Mouse (Mus musculus) brain, adult 2 months (tissue): ENCODE results near the gene Rps3.
A peak's percentile ranks its signal among the peaks of the same experiment; 100 is the strongest.

Source experiments
- DNase-seq: peaks from one replicate; pipeline ENCODE4 v3.0.0; 2011; ENCODE audit warnings: low read depth, low spot score

The Rps3 gene

GRCm38 (mm10) chr7:99476558-99477114 lies 6.9 kb downstream of the Rps3 start:
- no peak for DNase-seq

DNA sequence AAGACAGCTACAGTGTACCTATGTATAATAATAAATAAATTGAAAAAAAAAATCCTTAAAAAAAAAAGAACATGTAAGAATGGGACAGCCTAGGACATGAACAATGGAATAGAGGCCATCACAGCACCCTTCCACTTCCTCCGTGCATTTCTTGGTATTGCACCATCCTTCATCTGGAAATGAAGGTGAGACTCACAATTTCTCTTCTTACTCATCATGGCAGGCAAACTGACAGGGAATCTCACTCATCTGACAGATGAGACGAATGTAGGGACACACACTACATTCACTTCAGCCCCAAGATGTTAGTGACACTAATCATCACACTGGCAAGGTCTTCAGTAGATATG lies 8.0 kb downstream of the Rps3 start:
- no peak for DNase-seq

DNA sequence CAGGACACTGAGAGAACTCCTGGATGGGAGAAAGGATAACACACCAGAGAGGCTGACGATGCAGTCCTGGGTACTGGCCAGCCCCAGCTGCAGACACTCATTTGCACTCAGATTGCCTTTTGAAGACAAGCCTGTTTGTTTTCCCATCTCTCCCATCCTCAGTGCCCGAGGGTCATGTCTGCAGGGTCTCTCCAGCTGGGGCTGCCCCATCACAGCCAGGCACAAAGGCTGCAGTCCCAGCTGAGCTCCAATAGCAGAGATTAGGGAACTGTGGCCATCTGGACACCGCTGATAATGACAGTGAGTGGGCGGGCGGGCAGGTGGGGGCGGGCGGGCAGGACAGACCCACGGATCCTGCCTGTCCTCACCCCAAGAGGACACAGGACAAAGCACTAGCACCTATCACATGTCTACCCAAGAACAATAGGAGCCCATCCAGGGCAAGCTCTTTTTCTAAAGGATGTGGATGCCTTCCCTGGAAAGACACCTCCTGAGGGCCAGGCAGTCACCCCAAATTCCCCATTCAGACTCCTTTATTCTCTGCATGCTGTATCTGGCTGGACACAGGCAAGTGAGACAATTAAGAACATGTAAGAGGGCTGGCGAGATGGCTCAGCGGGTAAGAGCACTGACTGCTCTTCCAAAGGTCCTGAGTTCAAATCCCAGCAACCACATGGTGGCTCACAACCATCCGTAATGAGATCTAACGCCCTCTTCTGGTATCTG lies 8.5 kb downstream of the Rps3 start:
- DNase-seq: peak; percentile 87

DNA sequence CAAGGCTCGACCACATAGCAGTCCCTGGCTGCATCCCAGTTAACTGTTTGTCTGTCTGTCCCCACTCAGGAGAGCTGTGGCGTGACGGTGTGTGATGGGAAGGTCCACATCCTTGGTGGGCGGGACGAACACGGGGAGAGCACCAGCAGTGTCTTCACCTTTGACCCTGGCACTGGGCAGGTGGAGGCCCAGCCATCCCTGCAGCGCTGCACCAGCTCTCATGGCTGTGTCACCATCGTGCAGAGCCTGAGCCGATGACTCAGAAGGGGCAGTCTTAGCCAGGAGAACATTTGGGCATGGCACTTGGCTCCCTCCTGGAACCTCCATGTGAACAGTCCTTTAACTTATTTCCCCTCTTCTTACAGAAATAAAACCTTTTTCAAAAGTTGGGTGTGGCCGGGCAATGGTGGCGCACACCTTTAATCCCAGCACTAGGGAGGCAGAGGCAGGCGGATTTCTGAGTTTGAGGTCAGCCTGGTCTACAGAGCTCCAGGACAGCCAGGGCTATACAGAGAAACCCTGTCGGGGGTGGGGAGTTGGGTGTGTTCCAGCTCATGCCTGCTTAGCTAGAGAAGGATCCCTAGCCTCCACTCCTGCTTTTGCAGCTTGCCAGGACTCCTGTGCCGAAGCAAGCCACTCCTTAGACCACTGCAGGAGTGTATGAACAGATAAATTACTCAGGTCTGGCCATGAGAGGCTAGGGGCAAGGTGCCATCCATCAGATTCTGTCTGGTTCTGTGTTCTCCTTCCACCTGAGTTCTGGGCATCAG lies 9.7 kb downstream of the Rps3 start:
- DNase-seq: peak; percentile 83

DNA sequence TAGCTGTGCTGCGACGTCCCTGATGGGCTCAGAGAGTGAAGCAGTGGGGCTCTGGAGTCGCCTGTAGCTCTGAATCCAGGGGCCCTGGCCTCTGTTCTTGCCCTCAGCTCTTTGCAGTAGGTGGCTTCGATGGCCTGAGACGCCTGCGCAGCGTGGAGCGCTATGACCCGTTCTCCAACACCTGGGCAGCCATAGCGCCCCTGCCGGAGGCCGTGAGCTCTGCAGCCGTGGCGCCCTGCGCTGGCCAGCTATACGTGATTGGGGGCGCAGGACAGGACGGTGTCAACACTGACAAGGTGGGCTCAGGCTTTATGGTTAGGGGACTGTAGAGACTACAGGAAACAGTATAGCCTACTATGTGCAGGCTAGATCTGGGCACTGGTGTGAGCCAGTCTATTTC lies 12.0 kb downstream of the Rps3 start:
- DNase-seq: no peak

- DNase-seq: peak; percentile 45
Observed at GRCm38 (mm10) chr7:99469680-99470405, 13.7 kb downstream of the Rps3 start.

DNA sequence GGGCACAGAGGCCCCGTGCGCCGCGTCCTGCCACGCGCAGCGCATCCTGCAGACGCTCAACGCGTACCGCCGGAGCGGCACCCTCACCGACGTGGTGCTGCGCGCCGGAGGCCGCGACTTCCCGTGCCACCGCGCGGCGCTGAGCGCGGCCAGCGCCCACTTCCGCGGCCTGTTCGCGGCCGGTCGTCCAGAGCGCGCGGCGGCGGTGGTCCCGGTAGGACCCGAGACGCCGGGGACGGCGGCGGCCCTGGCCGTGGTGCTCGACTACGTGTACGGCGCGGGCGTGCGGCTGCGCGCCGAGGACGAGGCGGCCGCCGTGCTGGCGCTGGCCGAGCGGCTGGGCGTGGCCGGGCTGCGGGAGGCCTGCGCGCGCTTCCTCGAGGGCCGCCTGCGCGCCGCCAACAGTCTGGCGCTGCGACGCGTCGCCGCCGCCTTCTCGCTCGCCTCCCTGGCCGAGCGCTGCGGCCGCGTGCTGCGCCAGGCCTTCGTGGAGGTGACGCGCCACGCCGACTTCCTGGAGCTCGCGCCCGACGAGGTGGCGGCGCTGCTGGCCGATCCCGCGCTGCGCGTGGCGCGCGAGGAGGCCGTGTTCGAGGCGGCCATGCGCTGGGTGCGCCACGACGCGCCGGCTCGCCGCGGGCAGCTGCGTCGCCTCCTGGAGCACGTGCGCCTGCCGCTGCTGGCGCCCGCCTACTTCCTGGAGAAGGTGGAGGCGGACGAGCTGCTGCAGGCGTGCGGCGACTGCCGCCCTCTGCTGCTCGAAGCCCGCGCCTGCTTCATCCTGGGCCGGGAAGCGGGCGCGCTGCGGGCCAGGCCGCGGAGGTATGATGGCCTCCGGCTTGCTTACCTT lies 15.0 kb downstream of the Rps3 start:
- peak; percentile 89 for DNase-seq

GRCm38 (mm10) chr7:99467916-99468282 lies 15.6 kb downstream of the Rps3 start:
- peak; percentile 94 for DNase-seq

DNA sequence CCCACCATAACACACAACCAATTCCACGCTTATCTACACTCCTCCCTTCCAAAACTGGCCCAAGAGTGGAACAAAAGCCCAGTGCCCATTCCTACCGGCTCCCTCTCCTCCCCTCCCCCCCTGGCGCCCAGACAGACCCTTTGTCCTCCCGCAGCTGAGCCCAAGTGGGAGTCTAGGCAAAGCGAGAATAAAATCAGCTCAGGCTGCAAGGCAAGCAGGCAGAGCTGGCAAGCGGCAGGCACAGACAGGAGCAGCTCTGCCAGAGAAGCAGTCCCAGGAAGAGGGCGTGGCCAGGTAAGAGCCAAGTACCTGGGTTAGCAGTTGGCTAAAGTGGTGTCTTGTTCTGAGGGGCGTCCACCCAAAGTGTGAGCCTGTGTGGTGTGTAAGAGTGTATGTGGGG lies 17.7 kb downstream of the Rps3 start, which contains the start of gene Klhl35:
Gene Klhl35 (plus strand): TSS at position 194 of the 400 bp plus-strand sequence.
- DNase-seq: peak; percentile 74

DNA sequence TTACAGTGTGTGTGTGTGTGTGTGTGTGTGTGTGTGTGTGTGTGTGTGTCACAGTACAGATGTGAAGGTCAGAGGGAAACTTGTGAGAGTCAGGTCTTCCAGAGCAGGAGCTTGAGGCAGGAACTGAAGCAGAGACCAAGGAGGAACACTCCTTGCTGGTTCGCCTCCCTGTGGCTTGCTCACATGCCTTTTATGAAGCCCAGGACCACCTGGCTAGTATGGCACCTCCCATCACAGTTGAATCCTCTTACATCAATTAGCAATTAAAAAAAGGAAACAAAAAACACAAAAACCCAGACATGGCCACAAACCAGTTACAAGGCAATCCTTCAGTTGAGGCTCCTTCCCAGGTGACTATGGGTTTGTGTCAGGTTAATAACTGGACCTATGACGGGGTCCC lies 20.4 kb downstream of the Rps3 start:
- DNase-seq: no peak

DNA sequence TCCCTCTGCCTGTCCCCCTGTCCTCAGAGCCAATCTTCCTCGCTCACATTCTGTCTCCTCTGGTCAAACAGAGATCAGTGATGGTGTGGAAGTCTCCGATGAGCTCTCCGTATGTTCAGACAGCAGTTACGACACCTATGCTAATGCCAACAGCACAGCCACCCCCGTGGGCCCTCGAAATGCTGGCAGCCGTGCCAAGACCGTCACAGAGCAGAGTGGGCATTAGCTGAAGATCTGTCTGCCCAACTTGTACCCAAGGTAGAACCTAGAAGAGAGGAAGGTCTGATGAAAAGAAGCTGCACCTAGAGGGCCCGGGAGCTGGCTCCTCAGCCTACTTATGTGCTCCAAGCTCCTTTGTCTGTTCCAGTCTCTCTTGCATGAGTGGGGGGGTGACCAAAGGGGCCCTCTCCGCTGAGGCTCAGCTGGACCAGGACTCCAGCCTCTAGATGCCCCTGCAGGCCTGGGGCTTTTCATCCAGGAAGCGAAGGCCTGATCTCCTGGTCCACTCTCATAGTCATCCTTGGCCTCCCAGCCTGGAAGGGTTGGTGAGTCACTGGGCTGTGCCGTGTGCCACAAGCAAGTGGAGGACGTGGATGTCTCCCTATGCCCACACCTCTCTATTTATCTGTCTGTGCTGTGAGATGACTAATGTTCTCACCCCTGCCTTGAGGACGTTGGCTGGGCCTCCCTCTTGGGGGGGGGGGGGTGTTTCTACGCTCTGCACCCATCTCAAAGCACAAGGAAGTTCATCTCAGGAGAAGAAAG lies 23.5 kb downstream of the Rps3 start:
- DNase-seq: peak; percentile 90

DNA sequence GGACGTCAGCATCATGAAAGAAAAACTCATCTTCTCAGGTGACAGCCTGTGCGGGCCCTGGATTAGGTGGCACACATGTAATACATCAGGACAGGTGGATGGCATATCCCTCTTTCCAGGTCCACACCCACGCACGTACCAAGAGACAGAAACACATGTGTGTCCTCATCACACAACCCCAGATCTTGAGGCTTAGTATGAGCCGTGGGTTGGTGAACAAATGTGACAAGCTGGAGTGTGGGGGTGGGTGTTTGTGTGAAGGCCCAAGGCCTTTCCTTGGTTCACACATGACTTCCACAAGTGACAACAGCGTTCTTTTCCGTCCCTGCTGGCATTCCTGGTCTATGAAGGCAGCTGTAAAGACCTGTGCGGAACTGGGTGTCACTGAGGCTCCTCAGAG lies 24.7 kb downstream of the Rps3 start:
- DNase-seq: peak; percentile 73

DNA sequence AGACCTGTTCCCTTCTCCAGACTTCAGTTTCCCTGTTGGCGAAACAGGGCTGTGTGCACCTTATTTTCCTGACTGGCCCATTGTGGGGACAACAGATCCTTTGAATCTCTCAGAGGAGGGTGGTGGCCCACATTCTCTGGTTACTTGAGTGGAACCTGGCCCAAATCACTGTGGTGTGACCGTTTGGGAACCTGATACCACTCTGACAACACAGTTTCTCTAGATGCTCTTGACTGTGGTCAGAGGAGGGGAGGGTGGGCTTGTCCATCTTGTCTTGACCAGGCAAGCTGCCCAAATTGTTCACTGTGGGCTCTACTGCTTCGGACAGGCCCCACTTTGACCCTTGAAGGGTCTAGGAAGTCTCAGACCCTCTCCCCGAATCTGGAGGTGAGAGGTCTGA lies 29.5 kb downstream of the Rps3 start:
- no peak for DNase-seq

GRCm38 (mm10) chr7:99452859-99453258 lies 30.7 kb downstream of the Rps3 start:
- no peak for DNase-seq

DNA sequence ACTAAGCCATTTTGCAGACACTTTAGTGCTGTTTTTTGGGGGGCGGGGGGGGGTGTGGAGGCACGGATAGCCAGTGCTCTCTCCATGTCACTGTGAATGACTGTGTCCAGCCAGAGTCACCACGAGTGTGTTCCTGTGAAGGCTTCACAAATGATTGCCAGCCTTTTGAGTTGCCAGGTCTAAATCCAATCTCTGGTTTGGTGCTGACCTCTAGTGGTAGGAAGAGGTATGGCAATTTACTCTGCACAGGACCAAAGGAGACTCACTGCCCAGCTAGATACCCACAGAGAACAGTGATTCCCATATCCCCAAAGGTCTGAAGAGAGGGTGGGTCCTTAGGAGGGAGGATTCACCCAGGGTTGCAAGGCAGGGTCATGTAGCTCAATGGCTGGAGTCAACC lies 32.8 kb downstream of the Rps3 start:
- peak; percentile 91 for DNase-seq

DNA sequence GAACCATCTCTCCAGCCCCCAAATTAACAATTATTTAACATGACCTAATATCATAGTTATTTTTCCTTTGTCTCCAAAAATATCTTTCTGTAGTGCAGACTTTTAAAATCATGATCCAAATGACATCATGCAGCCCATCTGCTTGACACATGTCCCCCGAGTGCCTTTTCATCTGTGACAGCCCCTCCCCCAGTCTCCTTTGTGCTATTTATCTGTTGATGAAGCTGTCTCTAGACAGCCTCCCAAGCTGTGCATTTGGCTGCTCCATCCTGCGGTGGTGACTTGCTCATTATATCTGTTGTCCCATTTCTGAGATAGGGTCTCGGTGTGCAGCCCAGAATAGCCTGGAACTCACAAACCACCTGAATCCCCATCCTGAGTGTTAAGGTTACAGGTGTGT lies 33.8 kb downstream of the Rps3 start:
- DNase-seq: peak; percentile 46

DNA sequence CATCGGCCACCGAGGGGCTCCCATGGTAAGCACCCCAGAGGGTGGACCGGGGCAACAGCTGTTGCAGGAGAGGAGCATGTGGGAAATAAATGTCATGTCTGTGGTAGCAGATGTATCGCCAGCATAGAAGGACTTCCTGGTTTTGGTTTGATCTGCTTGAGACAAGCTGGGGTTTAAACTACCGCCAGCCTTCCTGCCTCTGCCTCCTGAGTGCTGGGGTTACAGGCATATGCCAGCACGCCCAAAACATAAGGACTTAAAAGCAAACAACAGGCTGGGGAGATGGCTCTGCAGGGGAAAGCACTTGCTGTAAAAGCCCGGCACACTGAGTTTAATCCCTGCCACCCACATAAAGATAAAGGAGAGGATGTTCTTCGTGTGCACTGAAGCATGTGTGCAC lies 34.5 kb downstream of the Rps3 start:
- DNase-seq: peak; percentile 58

DNA sequence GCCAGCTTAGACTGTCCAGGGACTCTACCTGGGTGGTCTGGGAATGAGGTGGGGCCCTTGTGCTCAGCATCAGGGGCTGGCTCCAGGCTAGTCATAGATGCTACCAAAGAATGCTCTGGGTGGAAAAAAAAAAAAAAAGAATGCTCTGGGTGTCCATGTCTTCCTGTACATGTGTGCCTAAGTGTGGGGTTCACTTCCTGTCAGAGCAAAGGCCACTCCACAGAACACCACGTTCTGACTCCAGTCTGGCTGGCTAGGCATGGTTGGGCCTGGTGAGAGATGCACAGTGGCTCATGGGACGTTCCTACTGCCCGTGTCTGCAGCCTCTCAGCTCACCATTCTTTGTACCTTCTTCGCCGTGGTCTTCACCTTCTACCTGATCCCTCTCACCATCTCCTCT lies 34.9 kb downstream of the Rps3 start:
- no peak for DNase-seq

GRCm38 (mm10) chr7:99447323-99447722 lies 36.2 kb downstream of the Rps3 start:
- no peak for DNase-seq

DNA sequence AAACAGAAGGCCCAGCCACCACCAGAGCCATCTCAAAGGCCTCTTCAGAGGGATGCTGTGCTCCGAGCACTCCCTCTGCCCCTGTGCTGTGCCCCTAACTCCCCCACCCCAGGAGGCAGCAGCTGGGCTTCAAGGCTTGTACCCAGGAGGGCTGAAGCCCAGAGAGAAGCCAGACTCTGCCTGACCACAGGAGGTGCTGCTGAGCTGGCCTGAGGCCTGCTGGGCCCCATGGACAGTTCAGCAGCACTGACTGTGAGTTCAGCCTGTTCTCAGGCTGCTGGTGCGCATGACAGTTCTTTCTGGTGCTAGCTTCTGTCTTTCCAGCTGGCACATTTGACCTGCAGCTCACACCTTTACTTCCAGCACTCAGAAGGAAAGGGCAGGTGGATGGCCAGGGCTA lies 37.7 kb downstream of the Rps3 start:
- peak; percentile 53 for DNase-seq

DNA sequence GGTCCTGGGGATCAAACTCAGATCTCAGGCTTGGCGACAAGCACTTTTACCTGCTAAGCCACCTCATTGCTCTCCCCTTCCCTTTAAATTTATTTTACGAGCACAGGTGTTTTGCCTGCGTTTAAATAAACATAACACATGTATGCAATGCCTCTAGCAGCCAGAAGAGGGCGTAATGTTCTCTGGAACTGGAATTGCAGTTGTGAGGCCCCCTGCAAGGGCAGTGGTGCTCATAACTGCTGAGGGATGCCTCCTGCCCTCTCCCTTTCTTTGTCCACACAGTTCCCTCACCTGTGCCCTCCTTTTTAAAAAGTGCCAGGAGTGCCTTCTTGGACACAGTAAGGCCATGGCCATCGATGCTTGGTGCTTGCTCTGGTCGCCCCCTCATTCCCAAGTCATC lies 39.5 kb downstream of the Rps3 start:
- DNase-seq: no peak
